Mouse (Mus musculus): ENCODE data around the gene Ptprs. TPM values are rescaled to one million over a fixed set of nuclear protein-coding genes. Genes with fewer than 3 reads are reported as not detected.
A peak's percentile ranks its signal among the peaks of the same experiment; 100 is the strongest.

The Ptprs gene
- polyA plus RNA-seq, 1 experiment from 2014 or later: 56.8 TPM

DNA sequence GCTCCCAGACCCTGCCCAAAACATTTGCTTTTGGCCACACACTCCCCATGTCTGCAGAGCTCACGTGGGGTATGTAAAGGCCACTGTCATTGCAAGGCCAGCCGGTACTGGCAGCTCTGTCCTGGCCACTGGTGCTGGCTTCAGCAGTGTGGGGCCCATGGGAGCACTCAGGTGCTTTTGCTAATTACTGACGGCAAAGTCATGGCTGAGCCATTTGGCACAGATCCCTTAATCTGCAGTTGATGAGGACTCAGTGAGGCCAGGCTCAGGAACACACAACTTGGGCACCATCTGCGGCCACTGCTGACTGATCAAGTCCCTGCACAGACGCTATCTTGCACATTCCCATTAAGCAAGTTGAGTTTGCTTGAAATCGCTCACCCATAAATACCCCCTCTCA, 91.4 kb downstream of the Ptprs start:
- H3K27me3 ChIP-seq (replicated peaks): no peaks in the 10 kb centered on the region
- no peaks in the 10 kb centered on the region for H3K9me3 ChIP-seq
- no peak overlapping the region for H3K4me2 ChIP-seq (replicated peaks)
- H3K4me1 ChIP-seq (replicated peaks): no peaks in the 10 kb centered on the region
- no peak overlapping the region for H3K27ac ChIP-seq
- WGBS: 86% methylated on average over 6 of the region's 6 CpGs
- H3K9ac ChIP-seq: no peak overlapping the region
- H3K36me3 ChIP-seq: peaks cover 40% of the 10 kb centered on the region
- no peak for ATAC-seq
- H3K4me3 ChIP-seq (replicated peaks): no peak overlapping the region

DNA sequence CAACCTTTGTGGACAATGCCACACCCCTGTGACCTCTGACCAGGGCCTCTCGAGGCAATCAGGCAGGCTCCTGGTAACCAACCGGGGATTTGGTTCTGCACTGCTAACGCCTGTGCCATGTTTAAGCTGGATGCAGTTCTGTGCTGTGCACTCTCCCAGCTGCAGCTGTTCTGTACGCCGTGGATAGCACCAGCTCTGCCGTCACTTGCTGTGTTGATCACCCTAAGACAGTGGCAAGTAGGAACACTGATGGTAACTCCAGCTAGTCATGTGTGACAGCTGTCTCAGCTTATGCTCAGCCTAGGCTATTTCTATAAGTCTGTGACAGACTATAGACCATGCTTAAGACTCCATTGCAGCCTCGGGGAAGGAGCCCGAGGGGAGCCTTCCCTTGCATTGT, 93.3 kb downstream of the Ptprs start:
- 0 out of 2 replicates have a peak, but pooled peaks have one; percentile 40 for ATAC-seq
- Histone ChIP-seq H3K4me3 (replicated peaks) (no peak overlapping the region), H3K9me3 (no peaks in the 10 kb centered on the region), H3K4me1 (replicated peaks) (no peaks in the 10 kb centered on the region), H3K4me2 (replicated peaks) (no peak overlapping the region), H3K36me3 (peaks cover 29% of the 10 kb centered on the region), H3K9ac (no peak overlapping the region), H3K27ac (no peak overlapping the region), H3K27me3 (replicated peaks) (no peaks in the 10 kb centered on the region)
- WGBS: 65% methylated on average over 8 of the region's 8 CpGs

- Histone ChIP-seq H3K9ac (no peak overlapping the region), H3K4me2 (replicated peaks) (no peak overlapping the region), H3K27ac (no peak overlapping the region), H3K4me1 (replicated peaks) (no peaks in the 10 kb centered on the region), H3K36me3 (peaks cover 27% of the 10 kb centered on the region), H3K27me3 (replicated peaks) (no peaks in the 10 kb centered on the region), H3K4me3 (replicated peaks) (no peak overlapping the region), H3K9me3 (no peaks in the 10 kb centered on the region)
- no peak for ATAC-seq
- 91% methylated on average over 5 of the region's 5 CpGs for WGBS
Measured at GRCm38 (mm10) chr17:56381183-56381582, 95.1 kb downstream of the Ptprs start.

DNA sequence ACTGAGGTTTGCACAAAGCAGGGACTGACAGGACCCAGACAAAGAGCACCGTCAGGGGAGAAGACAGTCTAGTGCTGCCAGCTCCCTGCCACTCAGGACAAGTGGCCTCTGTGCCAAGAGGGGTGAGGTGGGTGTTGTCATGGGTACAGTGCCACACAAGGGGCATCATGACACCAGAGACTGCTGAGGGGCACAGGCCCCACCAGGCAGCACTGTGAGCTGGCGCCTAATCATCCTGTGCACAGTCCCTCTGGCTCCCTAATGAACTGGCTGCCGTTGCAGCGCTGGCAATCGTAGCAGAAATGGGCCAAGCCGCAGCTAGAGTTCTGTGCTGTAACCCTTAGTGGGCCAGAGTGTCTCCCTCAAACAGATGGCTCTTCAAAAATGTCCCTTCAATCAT, 96.0 kb downstream of the Ptprs start:
- no peak overlapping the region for H3K4me3 ChIP-seq (replicated peaks)
- no peaks in the 10 kb centered on the region for H3K27me3 ChIP-seq (replicated peaks)
- no peaks in the 10 kb centered on the region for H3K4me1 ChIP-seq (replicated peaks)
- no peak for ATAC-seq
- peaks cover 23% of the 10 kb centered on the region for H3K36me3 ChIP-seq
- H3K27ac ChIP-seq: no peak overlapping the region
- WGBS: 85% methylated on average over 6 of the region's 6 CpGs
- H3K4me2 ChIP-seq (replicated peaks): no peak overlapping the region
- H3K9ac ChIP-seq: no peak overlapping the region
- no peaks in the 10 kb centered on the region for H3K9me3 ChIP-seq

- WGBS: 66% methylated on average over 6 of the region's 6 CpGs
- H3K9ac ChIP-seq: no peak overlapping the region
- H3K27me3 ChIP-seq (replicated peaks): no peaks in the 10 kb centered on the region
- no peaks in the 10 kb centered on the region for H3K4me1 ChIP-seq (replicated peaks)
- no peak for ATAC-seq
- no peak overlapping the region for H3K4me3 ChIP-seq (replicated peaks)
- peaks cover 15% of the 10 kb centered on the region for H3K36me3 ChIP-seq
- H3K27ac ChIP-seq: no peak overlapping the region
- no peaks in the 10 kb centered on the region for H3K9me3 ChIP-seq
- no peak overlapping the region for H3K4me2 ChIP-seq (replicated peaks)
Measured at GRCm38 (mm10) chr17:56379281-56379834, 96.9 kb downstream of the Ptprs start.

GRCm38 (mm10) chr17:56374851-56375250, 101.4 kb downstream of the Ptprs start:
- Histone ChIP-seq H3K4me3 (replicated peaks) (no peak overlapping the region), H3K9me3 (no peaks in the 10 kb centered on the region), H3K9ac (no peak overlapping the region), H3K4me1 (replicated peaks) (no peaks in the 10 kb centered on the region), H3K4me2 (replicated peaks) (no peak overlapping the region), H3K27ac (no peak overlapping the region), H3K27me3 (replicated peaks) (no peaks in the 10 kb centered on the region), H3K36me3 (peaks cover 23% of the 10 kb centered on the region)
- ATAC-seq: no peak
- 87% methylated on average over 1 of the region's 1 CpGs for WGBS

GRCm38 (mm10) chr17:56373136-56374034, 102.9 kb downstream of the Ptprs start:
- ATAC-seq: no peak
- Histone ChIP-seq H3K27ac (no peak overlapping the region), H3K36me3 (peaks cover 26% of the 10 kb centered on the region), H3K4me1 (replicated peaks) (no peaks in the 10 kb centered on the region), H3K27me3 (replicated peaks) (no peaks in the 10 kb centered on the region), H3K9ac (no peak overlapping the region), H3K4me2 (replicated peaks) (no peak overlapping the region), H3K9me3 (no peaks in the 10 kb centered on the region), H3K4me3 (replicated peaks) (no peak overlapping the region)
- 73% methylated on average over 17 of the region's 17 CpGs for WGBS

- Histone ChIP-seq H3K27ac (no peak overlapping the region), H3K9ac (no peak overlapping the region), H3K4me3 (replicated peaks) (no peak overlapping the region), H3K9me3 (no peaks in the 10 kb centered on the region), H3K36me3 (peaks cover 26% of the 10 kb centered on the region), H3K4me2 (replicated peaks) (no peak overlapping the region), H3K27me3 (replicated peaks) (no peaks in the 10 kb centered on the region), H3K4me1 (replicated peaks) (no peaks in the 10 kb centered on the region)
- ATAC-seq: no peak
- WGBS: 70% methylated on average over 4 of the region's 4 CpGs
Measured at GRCm38 (mm10) chr17:56372109-56372508, 104.2 kb downstream of the Ptprs start.

- Histone ChIP-seq H3K36me3 (peaks cover 18% of the 10 kb centered on the region), H3K27me3 (replicated peaks) (no peaks in the 10 kb centered on the region), H3K4me1 (replicated peaks) (no peaks in the 10 kb centered on the region), H3K9ac (no peak overlapping the region), H3K9me3 (no peaks in the 10 kb centered on the region), H3K4me2 (replicated peaks) (no peak overlapping the region), H3K4me3 (replicated peaks) (no peak overlapping the region), H3K27ac (no peak overlapping the region)
- no peak for ATAC-seq
- 74% methylated on average over 15 of the region's 15 CpGs for WGBS
Measured at GRCm38 (mm10) chr17:56371029-56371660, 105.1 kb downstream of the Ptprs start.

DNA sequence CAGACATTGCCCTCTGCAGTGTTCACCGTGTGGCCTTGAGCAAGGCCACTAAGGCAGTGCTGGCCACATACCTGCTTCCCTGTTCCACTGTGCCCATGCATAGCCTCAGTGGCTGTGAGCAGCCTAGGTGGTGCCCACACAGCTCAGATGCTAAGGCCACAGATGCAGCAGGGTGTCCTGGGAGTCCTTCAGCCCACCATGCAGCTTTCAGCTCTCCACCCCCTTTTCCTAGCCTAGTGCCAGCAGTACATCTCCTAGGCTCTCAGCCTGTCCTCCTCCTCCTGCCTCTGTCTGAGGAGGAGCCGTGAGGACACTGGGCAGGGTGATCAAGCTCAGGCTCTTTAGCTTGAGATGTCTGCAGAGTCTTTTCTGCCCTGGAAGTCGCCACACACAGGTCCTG, 106.2 kb downstream of the Ptprs start:
- H3K4me1 ChIP-seq (replicated peaks): peaks cover 9% of the 10 kb centered on the region; the same call in 1 of the 2 replicates
- no peak overlapping the region for H3K4me2 ChIP-seq (replicated peaks)
- no peaks in the 10 kb centered on the region for H3K9me3 ChIP-seq
- no peak overlapping the region for H3K27ac ChIP-seq
- H3K9ac ChIP-seq: no peak overlapping the region
- no peaks in the 10 kb centered on the region for H3K27me3 ChIP-seq (replicated peaks)
- H3K4me3 ChIP-seq (replicated peaks): no peak overlapping the region
- ATAC-seq: no peak
- WGBS: 89% methylated on average over 3 of the region's 3 CpGs
- H3K36me3 ChIP-seq: peaks cover 17% of the 10 kb centered on the region

GRCm38 (mm10) chr17:56368291-56368790, 107.9 kb downstream of the Ptprs start:
- no peaks in the 10 kb centered on the region for H3K9me3 ChIP-seq
- H3K4me2 ChIP-seq (replicated peaks): no peak overlapping the region
- H3K27me3 ChIP-seq (replicated peaks): no peaks in the 10 kb centered on the region
- peaks cover 13% of the 10 kb centered on the region for H3K36me3 ChIP-seq
- H3K4me1 ChIP-seq (replicated peaks): peaks cover 9% of the 10 kb centered on the region; the same call in 1 of the 2 replicates
- WGBS: 87% methylated on average over 6 of the region's 6 CpGs
- no peak for ATAC-seq
- H3K4me3 ChIP-seq (replicated peaks): no peak overlapping the region
- H3K9ac ChIP-seq: no peak overlapping the region
- no peak overlapping the region for H3K27ac ChIP-seq
